Mouse (Mus musculus): ENCODE measurements around the gene Fam173b. TPM values are rescaled to one million over a fixed set of nuclear protein-coding genes. Genes with fewer than 3 reads are reported as not detected.

The Fam173b gene
- 10 to 100 TPM; 11.3 to 12.2 TPM for polyA plus RNA-seq (2017; shearing (Covaris generic))

DNA sequence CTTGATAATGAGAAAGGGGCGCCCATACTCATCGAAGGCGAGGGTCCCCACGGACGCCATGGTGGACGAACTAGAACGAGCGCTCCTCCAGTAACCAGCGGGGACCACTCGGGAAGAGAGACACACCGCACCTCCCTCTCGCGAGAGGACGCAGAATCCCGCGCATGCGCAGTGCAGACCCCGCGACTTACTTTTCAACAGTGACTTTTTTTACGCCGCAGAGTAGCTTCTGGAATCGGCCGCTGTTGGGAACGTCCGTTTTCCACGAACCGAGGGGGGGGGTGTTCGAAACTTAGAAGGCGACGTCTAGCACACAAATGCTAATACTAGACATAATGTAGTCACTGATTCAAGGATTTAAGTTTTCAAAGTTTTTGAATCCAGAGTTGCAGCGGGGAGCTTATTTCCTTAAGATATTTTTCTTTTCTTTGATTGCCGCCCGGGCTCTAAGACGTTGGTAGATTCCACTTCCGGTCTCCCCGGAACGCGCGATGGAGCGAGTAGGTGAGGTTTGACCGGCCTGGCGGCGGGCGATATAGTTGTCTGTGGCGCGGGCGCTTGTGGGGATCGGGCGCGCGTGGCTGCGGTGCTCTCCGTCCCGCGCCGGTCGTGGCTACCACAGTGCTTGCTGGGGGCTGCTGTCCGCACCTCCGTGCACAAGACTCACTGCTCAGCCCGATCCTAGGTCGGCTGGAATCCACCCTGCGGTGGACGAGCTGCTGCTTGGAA lies at the start of gene Fam173b, which contains the start of gene Cct5:
TSS of gene Fam173b (plus strand) at position 207 of the 729 bp plus-strand sequence.
TSS of gene Cct5 (minus strand) at position 159 of the 729 bp plus-strand sequence.

DNA sequence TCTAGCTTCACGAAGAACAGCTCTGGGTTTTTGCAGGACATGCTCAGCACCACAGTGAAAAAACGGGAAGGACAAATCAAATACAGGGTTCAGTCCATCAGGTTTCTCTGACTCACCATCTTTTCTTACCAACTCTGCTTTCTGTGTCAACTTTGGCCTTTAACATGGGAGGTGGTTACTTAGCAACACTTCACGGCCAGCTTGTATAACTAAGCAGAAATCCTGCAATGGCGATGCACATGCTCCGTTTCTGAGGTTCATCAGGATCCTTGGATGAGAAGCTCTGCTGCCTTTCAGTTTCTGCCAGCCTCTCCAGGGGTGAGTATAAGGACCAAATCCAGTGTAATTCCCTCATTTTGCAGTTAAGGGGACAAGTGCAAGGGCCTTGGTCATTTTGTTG lies 36.5 kb upstream of the Fam173b start, which contains the start of gene Cmbl:
TSS of gene Cmbl (plus strand) at position 206 of the 400 bp plus-strand sequence.

Other genes with a start within 250 kb of the Fam173b start
- not detected for gene Ankrd33b, start 234.1 kb upstream of the Fam173b start, polyA plus RNA-seq (2017; shearing (Covaris generic))
- 1 to 10 TPM in 1 of 2 experiments, under 1 TPM in 1; 0.49 to 1.3 TPM for gene Ropn1l, start 148.1 kb upstream of the Fam173b start, polyA plus RNA-seq (2017; shearing (Covaris generic))
- 10 to 100 TPM in 1 of 2 experiments, 1 to 10 TPM in 1; 8.8 to 10.4 TPM for gene March6, start 70.8 kb upstream of the Fam173b start, polyA plus RNA-seq (2017; shearing (Covaris generic))
- under 1 TPM; 0.15 to 0.64 TPM for gene Cmbl, start 36.5 kb upstream of the Fam173b start, polyA plus RNA-seq (2017; shearing (Covaris generic))
- 100 to 1,000 TPM; 321 to 374 TPM for gene Cct5, start within 50 bp of the Fam173b start, polyA plus RNA-seq (2017; shearing (Covaris generic))